Mouse (Mus musculus): ENCODE measurements around the gene Stat1. TPM values are rescaled to one million over a fixed set of nuclear protein-coding genes. Genes with fewer than 3 reads are reported as not detected.

Gene Stat1
- polyA plus RNA-seq, 1 experiment from 2014 or later, result 20.1 TPM

DNA sequence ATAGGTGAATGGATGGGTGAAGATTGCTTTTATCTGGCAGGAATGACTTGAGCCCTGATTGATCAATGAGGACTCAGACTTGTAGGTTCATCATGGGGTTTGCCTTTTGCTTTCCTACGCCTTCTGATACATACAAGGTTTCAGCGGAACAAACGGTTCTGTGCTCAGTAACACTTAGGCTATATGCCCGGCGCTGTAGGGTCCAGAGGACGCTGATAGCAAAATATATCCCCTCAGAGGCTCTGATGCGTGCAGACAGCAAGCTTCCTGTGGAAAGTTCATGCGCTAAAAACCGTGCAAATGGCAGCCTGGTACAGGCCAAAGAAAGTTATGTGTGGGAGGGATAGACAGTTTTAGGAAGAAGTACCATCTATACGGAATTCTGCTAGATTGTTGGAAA is 951 bp downstream of the Stat1 start:
- no peaks in the 10 kb centered on the region for H3K27me3 ChIP-seq (ENCODE audit: control insufficient read depth, insufficient read depth, low read length)
- H3K4me1 ChIP-seq (replicated peaks; ENCODE audit: control insufficient read depth, insufficient read depth, low read length), result no peaks in the 10 kb centered on the region
- DNase-seq (ENCODE audit: low spot score), result no peak
- H3K9me3 ChIP-seq (ENCODE audit: control insufficient read depth, low read length), result no peaks in the 10 kb centered on the region
- H3K9ac ChIP-seq (ENCODE audit: low read depth, low read length), result peak overlapping the region; percentile 64; the same call in 1 of the 2 replicates
- H3K36me3 ChIP-seq (ENCODE audit: control insufficient read depth, insufficient read depth, low read length), result no peaks in the 10 kb centered on the region
- peak overlapping the region; percentile 95 for H3K4me2 ChIP-seq (replicated peaks; ENCODE audit: low read depth, low read length)
- no peak for ATAC-seq (ENCODE audit: low FRiP score)
- WGBS, result 46% methylated on average over 10 of the region's 10 CpGs
- H3K27ac ChIP-seq (ENCODE audit: low read depth, low read length), result no peak overlapping the region
- peak overlapping the region; percentile 81 for H3K4me3 ChIP-seq (ENCODE audit: low read depth, low read length)

DNA sequence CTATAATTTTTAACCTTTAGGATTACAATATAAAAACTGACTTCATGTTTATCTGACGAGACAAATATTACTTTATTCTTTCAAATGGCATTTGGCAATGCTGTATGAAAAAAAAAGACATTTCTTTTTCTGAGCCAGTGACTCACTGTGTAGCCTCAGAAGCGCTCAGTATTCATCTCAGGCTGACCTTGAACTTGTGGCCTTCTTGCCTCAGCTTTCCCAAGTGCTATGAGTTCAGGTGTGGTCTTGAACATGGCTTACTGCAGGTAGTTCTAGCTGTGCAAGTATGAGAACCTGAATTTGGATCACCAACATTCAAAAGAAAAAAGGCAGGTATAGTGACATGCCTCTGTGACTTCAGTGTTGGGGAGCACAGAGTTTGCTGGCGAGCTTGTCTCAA is 1.8 kb downstream of the Stat1 start:
- H3K9me3 ChIP-seq (ENCODE audit: control insufficient read depth, low read length), result no peaks in the 10 kb centered on the region
- H3K27ac ChIP-seq (ENCODE audit: low read depth, low read length), result no peak overlapping the region
- ATAC-seq (ENCODE audit: low FRiP score) (no peak), DNase-seq (ENCODE audit: low spot score) (no peak)
- H3K27me3 ChIP-seq (ENCODE audit: control insufficient read depth, insufficient read depth, low read length), result no peaks in the 10 kb centered on the region
- WGBS, result 86% methylated on average over 3 of the region's 3 CpGs
- H3K9ac ChIP-seq (ENCODE audit: low read depth, low read length), result no peak overlapping the region
- H3K4me1 ChIP-seq (replicated peaks; ENCODE audit: control insufficient read depth, insufficient read depth, low read length), result no peaks in the 10 kb centered on the region
- H3K4me3 ChIP-seq (ENCODE audit: low read depth, low read length), result no peak overlapping the region
- H3K36me3 ChIP-seq (ENCODE audit: control insufficient read depth, insufficient read depth, low read length), result no peaks in the 10 kb centered on the region
- no peak overlapping the region for H3K4me2 ChIP-seq (replicated peaks; ENCODE audit: low read depth, low read length)

DNA sequence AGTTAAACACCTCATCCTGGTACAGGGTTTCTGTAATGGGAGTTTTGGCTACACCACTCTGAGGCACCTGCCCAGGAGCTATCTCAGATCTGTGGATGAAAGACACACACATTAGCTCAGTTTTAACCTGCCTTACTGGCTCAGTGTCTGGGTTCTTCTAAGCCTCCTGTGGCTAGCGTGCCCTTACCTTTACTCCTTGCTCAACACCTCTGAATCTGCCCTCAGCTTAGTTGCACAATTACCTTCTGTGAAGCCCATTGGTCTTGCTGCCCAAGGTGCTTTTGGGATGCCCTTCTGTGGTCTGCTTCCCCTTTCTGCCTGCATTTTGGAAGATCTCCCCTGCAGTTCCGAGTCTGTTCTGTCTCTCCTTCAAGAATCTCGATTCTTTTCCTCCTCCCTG is 5.6 kb downstream of the Stat1 start:
- no peaks in the 10 kb centered on the region for H3K9me3 ChIP-seq (ENCODE audit: control insufficient read depth, low read length)
- WGBS, result 75% methylated on average over 3 of the region's 3 CpGs
- ATAC-seq (ENCODE audit: low FRiP score) (no peak), DNase-seq (ENCODE audit: low spot score) (no peak)
- no peak overlapping the region for H3K27ac ChIP-seq (ENCODE audit: low read depth, low read length)
- H3K4me3 ChIP-seq (ENCODE audit: low read depth, low read length), result no peak overlapping the region
- H3K4me2 ChIP-seq (replicated peaks; ENCODE audit: low read depth, low read length), result no peak overlapping the region
- no peaks in the 10 kb centered on the region for H3K4me1 ChIP-seq (replicated peaks; ENCODE audit: control insufficient read depth, insufficient read depth, low read length)
- no peaks in the 10 kb centered on the region for H3K27me3 ChIP-seq (ENCODE audit: control insufficient read depth, insufficient read depth, low read length)
- no peaks in the 10 kb centered on the region for H3K36me3 ChIP-seq (ENCODE audit: control insufficient read depth, insufficient read depth, low read length)
- H3K9ac ChIP-seq (ENCODE audit: low read depth, low read length), result no peak overlapping the region

DNA sequence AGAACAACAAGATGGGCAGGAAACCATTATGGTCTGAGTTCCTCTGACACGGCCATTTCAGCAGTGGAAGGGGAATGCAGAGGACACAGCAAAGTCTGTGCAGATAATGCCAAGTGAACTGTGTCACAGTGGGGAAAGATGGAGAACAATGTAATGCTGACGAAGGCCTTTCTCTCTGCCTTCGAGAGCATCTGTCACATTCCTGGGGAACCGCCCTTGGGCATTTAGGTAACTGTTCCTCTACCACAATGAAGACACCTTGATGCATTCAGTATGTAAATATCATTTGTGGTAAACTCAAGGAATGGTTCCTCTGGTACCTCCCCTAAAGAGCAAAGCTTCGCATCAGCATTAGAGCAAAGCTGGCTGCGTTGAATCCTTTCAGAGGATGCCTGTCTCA is 8.1 kb downstream of the Stat1 start:
- no peak overlapping the region for H3K4me3 ChIP-seq (ENCODE audit: low read depth, low read length)
- DNase-seq (ENCODE audit: low spot score), result no peak
- WGBS, result 87% methylated on average over 6 of the region's 6 CpGs

DNA sequence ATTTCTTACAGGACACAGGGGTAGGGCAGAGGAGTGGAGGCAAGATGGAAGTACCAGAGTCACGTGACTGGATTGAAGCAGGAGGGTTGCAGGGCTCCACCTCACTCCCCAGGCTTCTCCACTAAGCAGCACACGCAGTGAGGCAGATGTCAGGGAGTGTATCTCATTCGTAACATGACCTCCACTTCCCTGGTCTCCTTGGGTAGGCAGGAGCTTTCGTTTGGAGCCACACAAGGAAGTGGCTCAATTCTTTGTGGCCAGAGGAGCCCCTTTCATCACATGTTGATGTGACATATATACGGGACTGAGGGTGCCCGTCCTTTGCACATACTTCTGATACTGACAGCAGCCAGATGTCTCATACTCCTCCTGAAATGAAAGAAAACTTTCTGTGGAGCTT is 10.6 kb downstream of the Stat1 start:
- no peak for DNase-seq (ENCODE audit: low spot score)
- H3K27ac ChIP-seq (ENCODE audit: low read depth, low read length), result no peak overlapping the region
- H3K27me3 ChIP-seq (ENCODE audit: control insufficient read depth, insufficient read depth, low read length), result no peaks in the 10 kb centered on the region
- H3K36me3 ChIP-seq (ENCODE audit: control insufficient read depth, insufficient read depth, low read length), result no peaks in the 10 kb centered on the region
- no peak overlapping the region for H3K9ac ChIP-seq (ENCODE audit: low read depth, low read length)
- ATAC-seq (ENCODE audit: low FRiP score), result no peak
- no peaks in the 10 kb centered on the region for H3K9me3 ChIP-seq (ENCODE audit: control insufficient read depth, low read length)
- H3K4me1 ChIP-seq (replicated peaks; ENCODE audit: control insufficient read depth, insufficient read depth, low read length), result no peaks in the 10 kb centered on the region
- no peak overlapping the region for H3K4me2 ChIP-seq (replicated peaks; ENCODE audit: low read depth, low read length)
- WGBS, result 71% methylated on average over 6 of the region's 6 CpGs
- no peak overlapping the region for H3K4me3 ChIP-seq (ENCODE audit: low read depth, low read length)

More for the DNA sequence above, 8.1 kb downstream of the Stat1 start:
- no peak for ATAC-seq (ENCODE audit: low FRiP score)
- H3K36me3 ChIP-seq (ENCODE audit: control insufficient read depth, insufficient read depth, low read length), result no peaks in the 10 kb centered on the region
- H3K4me2 ChIP-seq (replicated peaks; ENCODE audit: low read depth, low read length), result no peak overlapping the region
- no peaks in the 10 kb centered on the region for H3K27me3 ChIP-seq (ENCODE audit: control insufficient read depth, insufficient read depth, low read length)
- no peak overlapping the region for H3K9ac ChIP-seq (ENCODE audit: low read depth, low read length)
- no peaks in the 10 kb centered on the region for H3K9me3 ChIP-seq (ENCODE audit: control insufficient read depth, low read length)
- no peaks in the 10 kb centered on the region for H3K4me1 ChIP-seq (replicated peaks; ENCODE audit: control insufficient read depth, insufficient read depth, low read length)
- no peak overlapping the region for H3K27ac ChIP-seq (ENCODE audit: low read depth, low read length)

DNA sequence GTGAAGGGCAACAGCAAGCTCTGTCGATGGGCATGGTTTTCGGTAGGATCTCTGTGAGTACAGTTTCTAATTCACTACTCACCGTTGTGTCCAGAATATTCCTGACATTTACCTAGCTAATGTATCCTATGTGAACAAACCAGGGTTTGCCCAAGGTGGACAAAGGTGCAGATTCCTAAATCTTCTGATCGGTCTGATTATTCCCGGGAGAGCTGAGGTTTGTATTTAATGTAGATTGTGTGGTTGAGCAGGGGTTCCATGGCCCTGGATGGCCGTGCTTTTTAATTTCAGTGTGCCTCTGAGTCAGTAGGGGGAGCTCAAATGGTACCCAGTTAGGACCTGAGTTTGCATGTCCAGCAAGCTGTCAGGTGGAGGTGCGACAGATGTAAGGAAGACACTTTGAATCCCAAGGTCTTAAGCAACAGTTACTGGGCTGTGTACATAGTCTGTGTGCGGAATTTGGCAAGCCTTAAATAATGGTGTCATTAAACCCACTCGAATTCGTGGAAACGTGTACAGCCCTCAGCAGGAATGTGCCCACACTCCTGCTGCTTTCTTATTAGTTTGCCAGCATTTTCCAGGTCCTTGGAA is 12.6 kb downstream of the Stat1 start:
- no peak overlapping the region for H3K27ac ChIP-seq (ENCODE audit: low read depth, low read length)
- no peak for ATAC-seq (ENCODE audit: low FRiP score)
- WGBS, result 82% methylated on average over 11 of the region's 11 CpGs

DNA sequence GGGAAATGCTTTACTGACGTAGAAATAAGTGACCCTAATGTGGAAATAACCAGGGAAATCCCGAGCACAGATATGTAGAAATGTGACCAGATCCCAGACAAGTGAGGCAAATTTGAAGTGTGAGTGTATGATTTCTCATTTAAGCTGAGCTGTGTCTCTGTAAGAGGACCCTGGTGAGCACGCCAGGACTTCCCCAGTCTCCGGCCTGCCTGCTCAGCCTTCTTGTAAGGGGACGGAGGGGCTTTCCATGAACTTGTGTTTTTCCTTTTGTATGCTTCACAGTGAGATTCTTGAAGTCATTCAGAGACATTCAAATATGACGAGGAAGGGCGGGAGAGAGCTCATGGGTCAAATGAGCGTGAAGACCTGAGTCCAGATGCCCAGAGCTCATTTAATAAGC is 14.0 kb downstream of the Stat1 start:
- 70% methylated on average over 8 of the region's 8 CpGs for WGBS
- Histone ChIP-seq H3K36me3 (ENCODE audit: control insufficient read depth, insufficient read depth, low read length) (no peaks in the 10 kb centered on the region), H3K4me3 (ENCODE audit: low read depth, low read length) (no peak overlapping the region), H3K27ac (ENCODE audit: low read depth, low read length) (no peak overlapping the region), H3K27me3 (ENCODE audit: control insufficient read depth, insufficient read depth, low read length) (no peaks in the 10 kb centered on the region), H3K9ac (ENCODE audit: low read depth, low read length) (no peak overlapping the region), H3K4me2 (replicated peaks; ENCODE audit: low read depth, low read length) (no peak overlapping the region), H3K9me3 (ENCODE audit: control insufficient read depth, low read length) (no peaks in the 10 kb centered on the region), H3K4me1 (replicated peaks; ENCODE audit: control insufficient read depth, insufficient read depth, low read length) (no peaks in the 10 kb centered on the region)
- ATAC-seq (ENCODE audit: low FRiP score) (no peak), DNase-seq (ENCODE audit: low spot score) (no peak)

More for the DNA sequence above, 12.6 kb downstream of the Stat1 start:
- Histone ChIP-seq H3K9ac (ENCODE audit: low read depth, low read length) (no peak overlapping the region), H3K4me3 (ENCODE audit: low read depth, low read length) (no peak overlapping the region), H3K27me3 (ENCODE audit: control insufficient read depth, insufficient read depth, low read length) (no peaks in the 10 kb centered on the region), H3K9me3 (ENCODE audit: control insufficient read depth, low read length) (no peaks in the 10 kb centered on the region), H3K36me3 (ENCODE audit: control insufficient read depth, insufficient read depth, low read length) (no peaks in the 10 kb centered on the region), H3K4me1 (replicated peaks; ENCODE audit: control insufficient read depth, insufficient read depth, low read length) (no peaks in the 10 kb centered on the region), H3K4me2 (replicated peaks; ENCODE audit: low read depth, low read length) (no peak overlapping the region)
- DNase-seq (ENCODE audit: low spot score), result no peak

DNA sequence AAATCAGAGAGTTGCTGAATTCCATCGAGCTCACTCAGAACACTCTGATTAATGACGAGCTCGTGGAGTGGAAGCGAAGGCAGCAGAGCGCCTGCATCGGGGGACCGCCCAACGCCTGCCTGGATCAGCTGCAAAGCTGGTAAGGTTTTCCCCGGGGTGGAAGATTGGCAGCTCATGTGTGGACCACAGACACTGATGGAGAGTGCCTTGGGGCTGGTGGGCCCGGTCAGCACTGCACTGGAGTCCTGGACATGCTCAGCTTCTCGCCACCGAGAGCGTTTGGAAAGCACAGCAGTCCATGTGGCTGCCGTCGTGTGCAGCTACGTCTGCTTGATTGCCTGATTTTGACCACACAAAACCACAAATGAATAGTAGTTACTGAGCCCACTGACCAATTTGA is 18.1 kb downstream of the Stat1 start:
- WGBS, result 73% methylated on average over 16 of the region's 16 CpGs
- H3K9me3 ChIP-seq (ENCODE audit: control insufficient read depth, low read length), result no peaks in the 10 kb centered on the region
- no peaks in the 10 kb centered on the region for H3K4me1 ChIP-seq (replicated peaks; ENCODE audit: control insufficient read depth, insufficient read depth, low read length)
- no peaks in the 10 kb centered on the region for H3K36me3 ChIP-seq (ENCODE audit: control insufficient read depth, insufficient read depth, low read length)
- H3K4me2 ChIP-seq (replicated peaks; ENCODE audit: low read depth, low read length), result no peak overlapping the region
- H3K27ac ChIP-seq (ENCODE audit: low read depth, low read length), result no peak overlapping the region
- H3K9ac ChIP-seq (ENCODE audit: low read depth, low read length), result no peak overlapping the region
- no peak overlapping the region for H3K4me3 ChIP-seq (ENCODE audit: low read depth, low read length)
- ATAC-seq (ENCODE audit: low FRiP score) (peak; percentile 64), DNase-seq (ENCODE audit: low spot score) (peak; percentile 22)
- H3K27me3 ChIP-seq (ENCODE audit: control insufficient read depth, insufficient read depth, low read length), result no peaks in the 10 kb centered on the region

DNA sequence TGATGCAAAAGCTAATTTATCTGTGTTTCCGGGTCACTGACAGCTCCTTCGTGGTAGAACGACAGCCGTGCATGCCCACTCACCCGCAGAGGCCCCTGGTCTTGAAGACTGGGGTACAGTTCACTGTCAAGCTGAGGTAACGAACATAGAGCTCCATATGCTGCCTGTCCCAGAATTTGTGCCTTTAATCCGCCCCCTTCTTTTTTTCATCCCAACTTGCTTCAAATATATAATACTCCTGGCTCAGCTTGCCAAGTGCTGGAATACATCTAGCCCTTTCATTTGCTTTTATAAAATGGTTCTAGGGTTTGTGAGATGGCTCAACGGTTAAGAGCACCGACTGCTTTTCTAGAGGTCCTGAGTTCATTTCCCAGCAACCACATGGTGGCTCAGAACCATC is 21.3 kb downstream of the Stat1 start:
- ATAC-seq (ENCODE audit: low FRiP score), result no peak
- H3K4me2 ChIP-seq (replicated peaks; ENCODE audit: low read depth, low read length), result no peak overlapping the region
- no peak overlapping the region for H3K9ac ChIP-seq (ENCODE audit: low read depth, low read length)
- DNase-seq (ENCODE audit: low spot score), result no peak
- no peak overlapping the region for H3K4me3 ChIP-seq (ENCODE audit: low read depth, low read length)
- no peak overlapping the region for H3K27ac ChIP-seq (ENCODE audit: low read depth, low read length)
- no peaks in the 10 kb centered on the region for H3K4me1 ChIP-seq (replicated peaks; ENCODE audit: control insufficient read depth, insufficient read depth, low read length)
- 86% methylated on average over 9 of the region's 9 CpGs for WGBS
- no peaks in the 10 kb centered on the region for H3K9me3 ChIP-seq (ENCODE audit: control insufficient read depth, low read length)
- H3K36me3 ChIP-seq (ENCODE audit: control insufficient read depth, insufficient read depth, low read length), result no peaks in the 10 kb centered on the region
- H3K27me3 ChIP-seq (ENCODE audit: control insufficient read depth, insufficient read depth, low read length), result no peaks in the 10 kb centered on the region

Measured in hindbrain, embryonic 11.5 days (tissue).